Comparison of ENCODE assay signal across 12 mouse cellular contexts in genomic region chr16:44545153-44545552, GRCm38 (mm10). TPM values are rescaled to one million over a fixed set of nuclear protein-coding genes. Genes with fewer than 3 reads are reported as not detected.
DNase-seq lines count a peak whose midpoint lies in the region; ATAC-seq and TF ChIP-seq lines count a peak whose summit lies in the region.
"Had no signal": no experiment of that assay in that cellular context is flagged by ENCODE, and none has a peak within 500 bp of the region (broad histone marks: within the 10 kb centered on the region; RNA-seq: fewer than 3 reads in every experiment).

No protein-coding gene starts in this region.

- H3K4me3 ChIP-seq in neural tube, embryonic 11.5 days (ENCODE audit: low read depth, low read length) = no peak overlapping the region
- no peak overlapping the region for H3K4me3 ChIP-seq in midbrain, embryonic 12.5 days
- H3K4me3 ChIP-seq in heart, adult 2 months = no peak overlapping the region
- H3K4me3 ChIP-seq: left cerebral cortex, adult 2 months had no signal

- no peak for TF ChIP-seq POLR2A in heart, adult 2 months (IDR thresholded peaks at IDR 0.05; ENCODE audit: insufficient read depth, low read depth, low read length)

- no peak for TF ChIP-seq EP300 in heart, adult 2 months (IDR thresholded peaks at IDR 0.05; ENCODE audit: insufficient read depth, low read depth, low read length)

- no peak for TF ChIP-seq CTCF in heart, adult 2 months (IDR thresholded peaks at IDR 0.05)

- intact Hi-C loops in heart, adult 2 months (cut with DNase I) = no loop called here
- intact Hi-C loops in heart, postnatal 25 days (cut with DNase I) = no loop called here

- peak; percentile 62 for DNase-seq in embryo, embryonic 10 days (ENCODE audit: low spot score)
- no peak for DNase-seq in embryo, embryonic 9.5 days (ENCODE audit: extremely low spot score)
- DNase-seq in neural tube, embryonic 11.5 days (ENCODE audit: low spot score) = no peak
- DNase-seq in neural tube, embryonic 10.5 days (ENCODE audit: extremely low spot score, low spot score) = no peak
- no peak for DNase-seq in adrenal gland, postnatal 4 days (ENCODE audit: low spot score in 2 of 2)
- DNase-seq in heart, adult 2 months = no peak
- DNase-seq in heart, postnatal 25 days (ENCODE audit: low spot score) = no peak
- DNase-seq: cerebellum, adult 8-10 months; heart, postnatal 36 days; kidney, adult 9 months had no signal

- H3K27me3 ChIP-seq in neural tube, embryonic 11.5 days (ENCODE audit: control insufficient read depth, insufficient read depth, low read length) = no peaks in the 10 kb centered on the region
- no peaks in the 10 kb centered on the region for H3K27me3 ChIP-seq in midbrain, embryonic 12.5 days
- no peaks in the 10 kb centered on the region for H3K27me3 ChIP-seq in heart, adult 2 months (ENCODE audit: control insufficient read depth, insufficient read depth, low read length)

- H3K79me2 ChIP-seq in heart, adult 2 months (replicated peaks; ENCODE audit: control insufficient read depth, insufficient read depth, low read length) = no peaks in the 10 kb centered on the region

- H3K9ac ChIP-seq in neural tube, embryonic 11.5 days (ENCODE audit: low read length) = 0 out of 2 replicates have a peak overlapping the region, but pooled peaks have one; percentile 24
- H3K9ac ChIP-seq in midbrain, embryonic 12.5 days (replicated peaks) = no peak overlapping the region; the same call in 1 of the 2 replicates
- no peak overlapping the region for H3K9ac ChIP-seq in heart, adult 2 months (ENCODE audit: low read depth, low read length)

- H3K9me3 ChIP-seq in neural tube, embryonic 11.5 days (ENCODE audit: control insufficient read depth, low read length) = no peaks in the 10 kb centered on the region
- no peaks in the 10 kb centered on the region for H3K9me3 ChIP-seq in midbrain, embryonic 12.5 days

- H3K36me3 ChIP-seq in neural tube, embryonic 11.5 days (ENCODE audit: control insufficient read depth, insufficient read depth, low read length) = no peaks in the 10 kb centered on the region
- H3K36me3 ChIP-seq in midbrain, embryonic 12.5 days = peaks cover 17% of the 10 kb centered on the region
- no peaks in the 10 kb centered on the region for H3K36me3 ChIP-seq in heart, adult 2 months (ENCODE audit: control insufficient read depth, insufficient read depth, low read length)

- H3K27ac ChIP-seq in neural tube, embryonic 11.5 days (ENCODE audit: low read depth, low read length) = 0 out of 2 replicates have a peak overlapping the region, but pooled peaks have one; percentile 30
- H3K27ac ChIP-seq in midbrain, embryonic 12.5 days (replicated peaks) = peak overlapping the region; percentile 27
- H3K27ac ChIP-seq in heart, adult 2 months = no peak overlapping the region
- H3K27ac ChIP-seq: left cerebral cortex, adult 2 months had no signal

- H3K4me1 ChIP-seq in neural tube, embryonic 11.5 days (ENCODE audit: control insufficient read depth, insufficient read depth, low read length) = peaks cover 63% of the 10 kb centered on the region
- peaks cover 83% of the 10 kb centered on the region for H3K4me1 ChIP-seq in midbrain, embryonic 12.5 days
- peaks cover 6% of the 10 kb centered on the region for H3K4me1 ChIP-seq in heart, adult 2 months (ENCODE audit: control insufficient read depth, insufficient read depth, low read length)

- ATAC-seq in neural tube, embryonic 11.5 days (ENCODE audit: insufficient read depth, low FRiP score, low TSS enrichment) = peak; percentile 10
- peak; percentile 48 for ATAC-seq in midbrain, embryonic 12.5 days (ENCODE audit: low FRiP score, low read depth)

- WGBS in neural tube, embryonic 11.5 days = 30% methylated on average over 7 of the region's 7 CpGs
- 26% methylated on average over 7 of the region's 7 CpGs for WGBS in midbrain, embryonic 12.5 days
- WGBS in heart, adult 2 months = 49% methylated on average over 7 of the region's 7 CpGs

- no peak overlapping the region; the same call in 1 of the 2 replicates for H3K4me2 ChIP-seq in neural tube, embryonic 11.5 days (ENCODE audit: low read depth)
- H3K4me2 ChIP-seq in midbrain, embryonic 12.5 days (replicated peaks) = peak overlapping the region; percentile 33

RNA-seq across cellular contexts. Expression of gene Boc, which starts 13.5 kb away (rescaled TPM):
- polyA plus RNA-seq in neural tube, embryonic 11.5 days (2014; fragmentation: Nextera tagmentation; extraction: Ambion mirVana) = 43.8 and 48.2 TPM in 2 replicates
- polyA plus RNA-seq in midbrain, embryonic 12.5 days (2016; fragmentation: Nextera tagmentation; extraction: Ambion mirVana) = 52.4 and 67.7 TPM in 2 replicates
- 10 to 100 TPM; 42.4 to 49.7 TPM for total RNA-seq in adrenal gland, postnatal 4 days (2021)
- total RNA-seq in heart, adult 2 months (2021) = 1 to 10 TPM; 3.5 to 4.2 TPM
- 4.4 and 5.6 TPM in 2 replicates for polyA plus RNA-seq in heart, adult 2 months (2012; rRNA removed)
- 1 to 10 TPM; 4.5 to 5.8 TPM for total RNA-seq in heart, postnatal 25 days (2021)

Comparison
In these comparisons a context has a peak if more than half of its experiments do, and no peak if none do; other contexts are left out.
1. RNA of gene Boc, which starts 13.5 kb away (total RNA-seq): 42.4 to 49.7 TPM in adrenal gland, postnatal 4 days; 4.5 to 5.8 TPM in heart, postnatal 25 days and 3.5 to 4.2 TPM in heart, adult 2 months; every median in the first group is over 4 times any median in the second.